Mouse (Mus musculus) stomach, postnatal 0 days (tissue): ENCODE measurements around the gene Scml4.

Source experiments
- CTCF ChIP-seq: IDR thresholded peaks from 2 replicates; pipeline ENCODE4 v1.5.1; 2016; ENCODE audit warnings: antibody characterized with exemption, low read depth, mild to moderate bottlenecking, moderate library complexity
- EP300 ChIP-seq: optimal IDR thresholded peaks from 2 replicates; pipeline ENCODE3; 2016; ENCODE audit warnings: antibody characterized with exemption

GRCm38 (mm10) chr10:42989910-42990309 lies 129.7 kb downstream of the Scml4 start:
- TF ChIP-seq CTCF (peak; percentile 95), EP300 (no peak)
